Mouse (Mus musculus) MEL (cell line): Measurements from ENCODE around the gene Zfp790. TPM values are rescaled to one million over a fixed set of nuclear protein-coding genes. Genes with fewer than 3 reads are reported as not detected.

ENCODE experiments used
- polyA plus RNA-seq, 2 experiments: library from polyadenylated mRNA; stranded (reverse) in 1 of 2; unstranded in 1 of 2; fragments of >175 nt in 1 of 2; fragments of >200 nt in 1 of 2; gene quantifications; 2 replicates each; pipeline versions ENCODE4 v1.2.1 to v1.2.4; 2012; ENCODE audit warnings: low replicate concordance in 2 of 2, low read depth in 1 of 2; ENCODE audit not compliant: insufficient read length in 2 of 2, insufficient read depth in 1 of 2, missing spikeins in 1 of 2
- total RNA-seq: library from RNA; depleted of rRNA; stranded (reverse); fragments of 300-350 nt; gene quantifications from 2 replicates; pipeline ENCODE4 v1.2.3, GENCODE M21; 2012; rRNA removed

Gene Zfp790
- total and polyA plus RNA-seq, 3 experiments: 3.8 to 4.9 TPM; not detected in 1

Other genes with a start within 250 kb of the Zfp790 start
- not detected in 2 replicates for gene Catsperg2, start 89.1 kb upstream of the Zfp790 start, total RNA-seq
- gene Catsperg2, start 89.1 kb upstream of the Zfp790 start, polyA plus RNA-seq: not detected
- 7.0 and 8.1 TPM in 2 replicates for gene Zfp84, start 47.6 kb upstream of the Zfp790 start, total RNA-seq
- 1 to 10 TPM in 1 of 2 experiments, not detected in 1; 4.7 TPM for gene Zfp84, start 47.6 kb upstream of the Zfp790 start, polyA plus RNA-seq
- 1.4 and 1.5 TPM in 2 replicates for gene Zfp30, start 32.1 kb upstream of the Zfp790 start, total RNA-seq
- 1 to 10 TPM in 1 of 2 experiments, not detected in 1; 2.7 TPM for gene Zfp30, start 32.1 kb upstream of the Zfp790 start, polyA plus RNA-seq
- 8.8 and 13.7 TPM in 2 replicates for gene Zfp940, start 37.6 kb downstream of the Zfp790 start, total RNA-seq
- 1 to 10 TPM in 1 of 2 experiments, not detected in 1; 8.4 TPM for gene Zfp940, start 37.6 kb downstream of the Zfp790 start, polyA plus RNA-seq
- gene Zfp420, start 43.9 kb downstream of the Zfp790 start, total RNA-seq: 4.2 and 8.1 TPM in 2 replicates
- 1 to 10 TPM in 1 of 2 experiments, not detected in 1; 3.2 TPM for gene Zfp420, start 43.9 kb downstream of the Zfp790 start, polyA plus RNA-seq
- 4.3 and 4.9 TPM in 2 replicates for gene Zfp27, start 90.5 kb downstream of the Zfp790 start, total RNA-seq
- gene Zfp27, start 90.5 kb downstream of the Zfp790 start, polyA plus RNA-seq: 1 to 10 TPM in 1 of 2 experiments, not detected in 1; 5.0 TPM
- gene Zfp383, start 92.1 kb downstream of the Zfp790 start, total RNA-seq: 0.78 and 0.89 TPM in 2 replicates
- gene Zfp383, start 92.1 kb downstream of the Zfp790 start, polyA plus RNA-seq: 1 to 10 TPM in 1 of 2 experiments, not detected in 1; 1.4 TPM
- gene Zfp74, start 138.0 kb downstream of the Zfp790 start, total RNA-seq: 3.5 and 4.8 TPM in 2 replicates
- 1 to 10 TPM in 1 of 2 experiments, not detected in 1; 9.4 TPM for gene Zfp74, start 138.0 kb downstream of the Zfp790 start, polyA plus RNA-seq
- 12.5 and 14.3 TPM in 2 replicates for gene Zfp568, start 167.8 kb downstream of the Zfp790 start, total RNA-seq
- 100 to 1,000 TPM in 1 of 2 experiments, 10 to 100 TPM in 1; 15.4 to 141 TPM for gene Zfp568, start 167.8 kb downstream of the Zfp790 start, polyA plus RNA-seq
- gene Zfp14, start 235.3 kb downstream of the Zfp790 start, total RNA-seq: 0.16 and 0.39 TPM in 2 replicates
- under 1 TPM in 1 of 2 experiments, not detected in 1; 0.25 TPM for gene Zfp14, start 235.3 kb downstream of the Zfp790 start, polyA plus RNA-seq